In genomic region chr11:11823980-11824911, GRCm38 (mm10) we compare ENCODE assay signal across 8 mouse cellular contexts. TPM values are rescaled to one million over a fixed set of nuclear protein-coding genes. Genes with fewer than 3 reads are reported as not detected.
DNase-seq lines count a peak whose midpoint lies in the region; ATAC-seq and TF ChIP-seq lines count a peak whose summit lies in the region.

No protein-coding gene starts in this region.

- no peaks in the 10 kb centered on the region for H3K9me3 ChIP-seq in heart, embryonic 11.5 days (replicated peaks; ENCODE audit: control insufficient read depth, low read length)
- no peaks in the 10 kb centered on the region for H3K9me3 ChIP-seq in liver, embryonic 12.5 days (replicated peaks)

- peak; percentile 32; the same call in 1 of the 2 replicates for ATAC-seq in heart, embryonic 11.5 days (replicated peaks; ENCODE audit: insufficient number of reproducible peaks, low FRiP score, low TSS enrichment)
- peak; percentile 57; the same call in 1 of the 2 replicates for ATAC-seq in liver, embryonic 12.5 days
- no peak for ATAC-seq in activated CD4-positive, CD25-positive, alpha-beta regulatory T cell, adult 4 months

- TF ChIP-seq CTCF in gastrocnemius, adult 2 months (IDR thresholded peaks at IDR 0.05), result no peak
- no peak for TF ChIP-seq CTCF in layer of hippocampus, adult 2 months (conservative IDR thresholded peaks at IDR 0.05)

- H3K27me3 ChIP-seq in heart, embryonic 11.5 days (ENCODE audit: control insufficient read depth, insufficient read depth, low read length), result no peaks in the 10 kb centered on the region
- peaks cover 38% of the 10 kb centered on the region for H3K27me3 ChIP-seq in liver, embryonic 12.5 days (replicated peaks)

- no peaks in the 10 kb centered on the region for H3K36me3 ChIP-seq in heart, embryonic 11.5 days (ENCODE audit: control insufficient read depth, insufficient read depth, low read length)
- no peaks in the 10 kb centered on the region for H3K36me3 ChIP-seq in liver, embryonic 12.5 days

- DNase-seq in gastrocnemius, adult 2 months, result peak; percentile 54
- no peak for DNase-seq in gastrocnemius, adult 8-10 months (ENCODE audit: low spot score in 2 of 2)
- peak; percentile 40 for DNase-seq in Muller cell, postnatal 12 days (ENCODE audit: inconsistent ontology term)
- no peak for DNase-seq in cerebellum, adult 9-10 months
- no peak for DNase-seq in layer of hippocampus, adult 2 months (ENCODE audit: low spot score in 2 of 2)

- H3K27ac ChIP-seq in gastrocnemius, adult 2 months, result peak overlapping the region; percentile 86
- peak overlapping the region; percentile 99 for H3K27ac ChIP-seq in heart, embryonic 11.5 days (ENCODE audit: low read depth, low read length)
- H3K27ac ChIP-seq in liver, embryonic 12.5 days, result peak overlapping the region; percentile 20; the same call in 1 of the 2 replicates
- no peak overlapping the region for H3K27ac ChIP-seq in layer of hippocampus, adult 2 months

- H3K9ac ChIP-seq in heart, embryonic 11.5 days (ENCODE audit: low read depth, low read length), result peak overlapping the region; percentile 53; the same call in 1 of the 2 replicates
- H3K9ac ChIP-seq in liver, embryonic 12.5 days, result peak overlapping the region; percentile 35; the same call in 1 of the 2 replicates

- H3K4me1 ChIP-seq in heart, embryonic 11.5 days (ENCODE audit: control insufficient read depth, insufficient read depth, low read length), result peaks cover 65% of the 10 kb centered on the region
- peaks cover 72% of the 10 kb centered on the region for H3K4me1 ChIP-seq in liver, embryonic 12.5 days

- WGBS in heart, embryonic 11.5 days (ENCODE audit: insufficient replicate concordance), result 16% methylated on average over 12 of the region's 12 CpGs
- 35% methylated on average over 12 of the region's 12 CpGs for WGBS in liver, embryonic 12.5 days (ENCODE audit: insufficient replicate concordance)

- intact Hi-C loops in gastrocnemius, adult 2 months (cut with DNase I), result no loop called here

- H3K4me2 ChIP-seq in heart, embryonic 11.5 days, result peak overlapping the region; percentile 29
- peak overlapping the region; percentile 35 for H3K4me2 ChIP-seq in liver, embryonic 12.5 days

- no peak overlapping the region for H3K4me3 ChIP-seq in gastrocnemius, adult 2 months
- H3K4me3 ChIP-seq in heart, embryonic 11.5 days (ENCODE audit: low read depth, low read length), result no peak overlapping the region
- no peak overlapping the region for H3K4me3 ChIP-seq in liver, embryonic 12.5 days
- H3K4me3 ChIP-seq in layer of hippocampus, adult 2 months, result no peak overlapping the region

RNA-seq across cellular contexts. Expression of gene Fignl1, which starts 15.5 kb away (rescaled TPM):
- under 1 TPM in 1 of 2 experiments, not detected in 1; 0.22 TPM for total RNA-seq in gastrocnemius, adult 2 months (2021)
- under 1 TPM; 0.19 to 0.88 (median 0.29) TPM for total RNA-seq in gastrocnemius, adult 8-10 months (2022)
- 73.1 and 86.9 TPM in 2 replicates for polyA plus RNA-seq in heart, embryonic 11.5 days (2014; fragmentation: Nextera tagmentation; extraction: Ambion mirVana)
- 126 and 130 TPM in 2 replicates for polyA plus RNA-seq in liver, embryonic 12.5 days (2016; fragmentation: Nextera tagmentation; extraction: Ambion mirVana)
- 10 to 100 TPM; 23.8 to 32.5 TPM for polyA plus RNA-seq in activated CD4-positive, CD25-positive, alpha-beta regulatory T cell, adult 4 months (2017; shearing (Covaris generic))
- total RNA-seq in layer of hippocampus, adult 2 months (2021), result under 1 TPM; 0.61 to 0.67 TPM

Comparison
In these comparisons a context has a peak if more than half of its experiments do, and no peak if none do; other contexts are left out.
1. DNase-seq: peak in gastrocnemius, adult 2 months (single experiment) and Muller cell, postnatal 12 days (single experiment); none in gastrocnemius, adult 8-10 months (0 of 2), cerebellum, adult 9-10 months (single experiment) and layer of hippocampus, adult 2 months (0 of 2).